Mouse (Mus musculus) cortical plate, adult 2 months (tissue): Measurements from ENCODE around the gene Tcf7l1.

Experiments used
- CTCF ChIP-seq: fragments of 200-500 bp; IDR thresholded peaks from 2 replicates; pipeline ENCODE4 v1.5.1; 2011; ENCODE audit warnings: mild to moderate bottlenecking, control low read depth, low read length; ENCODE audit not compliant: insufficient read depth; ENCODE audit errors: extremely low read depth
- POLR2A ChIP-seq: fragments of 200-500 bp; IDR thresholded peaks from 2 replicates; pipeline ENCODE4 v1.6.1; 2011; ENCODE audit warnings: mild to moderate bottlenecking, low read length, control low read depth; ENCODE audit not compliant: insufficient read depth; ENCODE audit errors: extremely low read depth

DNA sequence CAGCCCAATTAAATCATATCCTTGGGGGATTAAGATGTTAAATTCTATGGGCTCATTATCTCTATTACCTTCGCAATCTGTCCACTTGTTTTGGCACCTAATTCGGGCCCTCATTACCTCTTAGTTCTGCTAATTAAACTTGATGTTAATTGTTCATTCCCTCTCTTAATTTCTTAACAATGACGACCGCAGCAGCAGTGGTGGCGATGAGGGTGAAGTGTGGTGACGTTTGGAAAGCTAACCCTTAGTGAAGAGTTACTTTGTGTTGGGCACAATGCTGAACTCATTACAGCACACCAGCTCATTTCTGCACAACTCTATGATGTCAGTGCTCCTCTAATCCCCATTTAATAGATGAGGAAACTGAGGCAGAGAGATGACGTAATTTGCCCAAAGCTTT is 143.7 kb downstream of the Tcf7l1 start:
- TF ChIP-seq CTCF = no peak
- TF ChIP-seq POLR2A = no peak
